ENCODE assay signal across 14 mouse cellular contexts in the genomic region with DNA sequence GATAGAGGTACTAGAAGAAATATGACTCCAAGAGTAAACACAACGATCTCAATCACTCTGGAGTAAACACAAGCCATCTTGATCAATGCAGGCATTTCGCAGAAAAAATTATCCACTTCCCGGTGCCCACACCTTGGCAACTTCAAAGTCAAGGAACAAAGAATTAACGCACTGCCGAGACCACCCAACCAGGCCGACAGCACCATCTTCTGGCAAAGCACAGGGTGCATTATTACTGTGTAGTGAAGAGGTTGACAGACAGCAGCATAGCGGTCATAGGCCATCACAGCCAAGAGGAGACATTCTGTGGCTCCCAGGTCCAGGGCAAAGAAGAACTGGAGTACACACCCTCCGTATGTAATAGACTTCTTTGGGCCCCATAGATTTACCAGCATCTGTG. TPM values are rescaled to one million over a fixed set of nuclear protein-coding genes. Genes with fewer than 3 reads are reported as not detected.
DNase-seq lines count a peak whose midpoint lies in the region; ATAC-seq and TF ChIP-seq lines count a peak whose summit lies in the region.
"Had no signal": no experiment of that assay in that cellular context is flagged by ENCODE, and none has a peak within 500 bp of the region (broad histone marks: within the 10 kb centered on the region; RNA-seq: fewer than 3 reads in every experiment).

No protein-coding gene starts in this region.

- H3K4me3 ChIP-seq in cerebellum, adult 2 months (replicated peaks; ENCODE audit: insufficient read depth, low read depth, low read length), result no peak overlapping the region
- H3K4me3 ChIP-seq: embryonic facial prominence, embryonic 15.5 days; midbrain, embryonic 13.5 days had no signal

- no peak overlapping the region for H3K27ac ChIP-seq in cerebellum, adult 2 months (ENCODE audit: insufficient read depth, low read length)
- H3K27ac ChIP-seq: embryonic facial prominence, embryonic 15.5 days; midbrain, embryonic 13.5 days had no signal

- 38% methylated on average over 8 of the region's 8 CpGs for WGBS in cerebellum, adult 2 months

- H3K27me3 ChIP-seq in cerebellum, adult 2 months (ENCODE audit: control insufficient read depth, insufficient read depth, low read length), result no peaks in the 10 kb centered on the region; the same call in 1 of the 2 replicates
- H3K27me3 ChIP-seq: embryonic facial prominence, embryonic 15.5 days; midbrain, embryonic 13.5 days had no signal

- no peak for ATAC-seq in cerebellum, adult (ENCODE audit: insufficient number of reproducible peaks, low FRiP score, low TSS enrichment)
- ATAC-seq: midbrain, embryonic 13.5 days had no signal

- TF ChIP-seq POLR2A in cerebellum, adult 2 months (IDR thresholded peaks at IDR 0.05; ENCODE audit: borderline replicate concordance, insufficient read depth, low read length), result no peak
- no peak for TF ChIP-seq POLR2A in brain, embryonic 14.5 days (IDR thresholded peaks at IDR 0.05; ENCODE audit: borderline replicate concordance, extremely low read depth, insufficient read depth, insufficient read length, poor library complexity, severe bottlenecking)

- peak; percentile 38; the same call in 1 of the 2 replicates for TF ChIP-seq CTCF in cerebellum, adult 2 months (IDR thresholded peaks at IDR 0.05; ENCODE audit: borderline replicate concordance, insufficient read depth, low read depth, low read length)
- peak; percentile 45; the same call in 1 of the 2 replicates for TF ChIP-seq CTCF in brain, embryonic 14.5 days (IDR thresholded peaks at IDR 0.05; ENCODE audit: borderline replicate concordance, extremely low read depth, insufficient read depth, insufficient read length)

- no peak for DNase-seq in cerebellum, adult 2 months
- DNase-seq in kidney, postnatal 4 days, result peak; percentile 14 to 16
- no peak for DNase-seq in kidney, adult 11 months
- peak; percentile 49 for DNase-seq in A20 (ENCODE audit: low read depth, low spot score)
- DNase-seq in brain, embryonic 14.5 days (ENCODE audit: low read depth), result peak; percentile 15
- DNase-seq in layer of hippocampus, adult 8-10 months (ENCODE audit: low spot score in 2 of 2), result no peak
- no peak for DNase-seq in heart, adult 8-10 months (ENCODE audit: low spot score)
- DNase-seq: heart, adult 18-20 months had no signal

- H3K4me1 ChIP-seq in cerebellum, adult 2 months (ENCODE audit: control insufficient read depth, insufficient read depth, low read length), result no peaks in the 10 kb centered on the region
- H3K4me1 ChIP-seq: embryonic facial prominence, embryonic 15.5 days; midbrain, embryonic 13.5 days had no signal

RNA-seq across cellular contexts. Expression of a gene that starts 3.2 kb away (rescaled TPM):
- not detected in 2 replicates for polyA plus RNA-seq in cerebellum, adult 2 months (2012; rRNA removed)
- polyA plus RNA-seq in brain, embryonic 14.5 days (2012; rRNA removed), result not detected in 2 replicates
- not detected for total RNA-seq in layer of hippocampus, adult 8-10 months (2022)
- total RNA-seq in heart, adult 8-10 months (2022), result not detected
- total RNA-seq: heart, adult 18-20 months; left cerebral cortex, adult 18-20 months had no signal
- polyA plus RNA-seq: C2C12; embryonic facial prominence, embryonic 15.5 days; liver, embryonic 16.5 days; midbrain, embryonic 13.5 days had no signal

RNA-seq across cellular contexts. Expression of a gene that starts 13.0 kb away (rescaled TPM):
- polyA plus RNA-seq in cerebellum, adult 2 months (2012; rRNA removed), result not detected in 2 replicates
- not detected in 2 replicates for polyA plus RNA-seq in brain, embryonic 14.5 days (2012; rRNA removed)
- total RNA-seq in layer of hippocampus, adult 8-10 months (2022), result not detected
- not detected for total RNA-seq in heart, adult 8-10 months (2022)
- total RNA-seq: heart, adult 18-20 months; left cerebral cortex, adult 18-20 months had no signal
- polyA plus RNA-seq: C2C12; embryonic facial prominence, embryonic 15.5 days; liver, embryonic 16.5 days; midbrain, embryonic 13.5 days had no signal

RNA-seq across cellular contexts. Expression of a gene that starts 31.1 kb away (rescaled TPM):
- polyA plus RNA-seq in cerebellum, adult 2 months (2012; rRNA removed), result not detected in 2 replicates
- not detected in 2 replicates for polyA plus RNA-seq in brain, embryonic 14.5 days (2012; rRNA removed)
- under 1 TPM in 1 of 4 experiments, not detected in 3; 0.08 TPM for total RNA-seq in layer of hippocampus, adult 8-10 months (2022)
- total RNA-seq in heart, adult 8-10 months (2022), result not detected
- total RNA-seq: heart, adult 18-20 months; left cerebral cortex, adult 18-20 months had no signal
- polyA plus RNA-seq: C2C12 had no signal

RNA-seq across cellular contexts. Expression of a gene that starts 36.8 kb away (rescaled TPM):
- polyA plus RNA-seq in cerebellum, adult 2 months (2012; rRNA removed), result 27.0 and 28.9 TPM in 2 replicates
- 67.8 and 78.2 TPM in 2 replicates for polyA plus RNA-seq in brain, embryonic 14.5 days (2012; rRNA removed)
- 10 to 100 TPM; 37.2 to 44.2 (median 40.2) TPM for total RNA-seq in layer of hippocampus, adult 8-10 months (2022)
- 10 to 100 TPM; 17.7 to 20.3 (median 19.3) TPM for total RNA-seq in heart, adult 8-10 months (2022)

Comparison
In these comparisons a context has a peak if more than half of its experiments do, and no peak if none do; other contexts are left out.
1. DNase-seq: peak in kidney, postnatal 4 days (2 of 2), A20 (single experiment) and brain, embryonic 14.5 days (single experiment); none in cerebellum, adult 2 months (0 of 2), kidney, adult 11 months (single experiment), layer of hippocampus, adult 8-10 months (0 of 2) and heart, adult 8-10 months (single experiment).